Mouse (Mus musculus): ENCODE results near the gene Galntl6.

- TF ChIP-seq CTCF (IDR thresholded peaks at IDR 0.05) (no peak), EP300 (IDR thresholded peaks at IDR 0.05) (no peak)
Measured at GRCm38 (mm10) chr8:57939856-57940420, 972.5 kb downstream of the Galntl6 start.

Data from lung, postnatal 0 days (tissue).